Mouse (Mus musculus): ENCODE measurements around the gene Dach1. TPM values are rescaled to one million over a fixed set of nuclear protein-coding genes. Genes with fewer than 3 reads are reported as not detected.

Dach1 gene
- total RNA-seq, 2 experiments from 2014 or later, result 7.9 to 12.5 TPM

- ATAC-seq (replicated peaks; ENCODE audit: low FRiP score, low TSS enrichment, poor library complexity, severe bottlenecking), result no peak
These were observed 120.2 kb downstream of the Dach1 start for GRCm38 (mm10) chr14:98049329-98049728.

GRCm38 (mm10) chr14:98048403-98048802, 121.2 kb downstream of the Dach1 start:
- no peak for ATAC-seq (replicated peaks; ENCODE audit: low FRiP score, low TSS enrichment, poor library complexity, severe bottlenecking)

- no peak for ATAC-seq (replicated peaks; ENCODE audit: low FRiP score, low TSS enrichment, poor library complexity, severe bottlenecking)
These were observed 121.9 kb downstream of the Dach1 start for GRCm38 (mm10) chr14:98047670-98048069.

DNA sequence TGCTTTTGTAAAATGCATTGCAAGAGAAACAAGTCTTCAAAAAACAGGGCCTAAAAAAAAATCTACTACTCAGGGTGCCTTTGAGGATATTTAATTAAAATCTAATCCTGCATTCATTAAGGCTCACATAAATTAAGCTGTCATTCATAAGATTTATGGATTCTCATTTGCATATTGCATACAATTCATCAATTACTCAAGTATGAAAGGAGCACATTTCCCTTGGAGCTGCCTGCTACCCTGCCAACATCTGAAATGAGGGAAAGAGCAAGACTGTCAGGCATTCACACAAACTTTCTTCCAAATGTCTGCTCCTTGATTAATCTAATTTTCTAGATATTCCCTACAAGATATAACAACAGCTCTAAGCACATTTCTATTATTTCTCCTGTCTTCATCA, 122.6 kb downstream of the Dach1 start:
- ATAC-seq (replicated peaks; ENCODE audit: low FRiP score, low TSS enrichment, poor library complexity, severe bottlenecking), result no peak

- ATAC-seq (replicated peaks; ENCODE audit: low FRiP score, low TSS enrichment, poor library complexity, severe bottlenecking), result peak; percentile 63
These were observed 131.0 kb downstream of the Dach1 start for GRCm38 (mm10) chr14:98038524-98038923.

DNA sequence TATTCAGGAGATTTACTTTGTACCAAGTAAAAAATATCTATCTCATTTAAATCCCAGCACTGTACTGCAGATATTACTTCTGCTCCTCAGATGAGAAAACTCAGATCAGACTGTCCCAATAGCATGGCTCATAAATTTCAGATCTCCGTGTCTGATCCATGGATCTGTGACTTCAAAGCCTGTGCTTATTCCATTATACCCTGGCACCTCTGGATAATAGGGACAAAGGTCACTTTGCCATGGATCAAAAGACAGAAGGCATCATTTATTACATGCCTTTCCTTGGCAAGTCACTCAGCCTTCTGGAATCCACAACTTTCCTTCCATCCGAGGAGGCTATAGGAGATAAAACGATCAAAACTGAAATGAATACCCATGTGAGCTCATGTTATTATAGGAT, 132.4 kb downstream of the Dach1 start:
- ATAC-seq (replicated peaks; ENCODE audit: low FRiP score, low TSS enrichment, poor library complexity, severe bottlenecking), result no peak

DNA sequence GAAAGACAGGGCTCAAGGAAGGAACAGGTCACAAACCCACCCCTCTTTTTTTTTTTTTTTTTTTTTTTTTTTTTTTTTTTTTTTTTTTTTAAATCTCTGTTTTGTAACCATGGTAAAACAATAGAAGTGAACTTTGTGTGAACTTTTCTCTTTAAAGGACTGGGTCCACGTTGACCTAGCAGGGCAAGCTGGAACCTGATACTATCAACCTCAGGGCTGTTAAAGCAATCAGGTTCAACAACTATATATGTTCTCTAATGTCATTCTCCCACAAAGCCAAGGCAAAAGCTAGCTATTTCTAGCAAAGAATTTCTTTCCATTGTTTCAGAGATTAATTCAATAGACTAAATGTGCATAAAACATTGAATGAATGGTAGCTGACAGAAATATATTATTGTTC, 134.3 kb downstream of the Dach1 start:
- no peak for ATAC-seq (replicated peaks; ENCODE audit: low FRiP score, low TSS enrichment, poor library complexity, severe bottlenecking)

GRCm38 (mm10) chr14:98023540-98023939, 146.0 kb downstream of the Dach1 start:
- no peak for ATAC-seq (replicated peaks; ENCODE audit: low FRiP score, low TSS enrichment, poor library complexity, severe bottlenecking)

GRCm38 (mm10) chr14:98014053-98014452, 155.5 kb downstream of the Dach1 start:
- ATAC-seq (replicated peaks; ENCODE audit: low FRiP score, low TSS enrichment, poor library complexity, severe bottlenecking), result no peak

DNA sequence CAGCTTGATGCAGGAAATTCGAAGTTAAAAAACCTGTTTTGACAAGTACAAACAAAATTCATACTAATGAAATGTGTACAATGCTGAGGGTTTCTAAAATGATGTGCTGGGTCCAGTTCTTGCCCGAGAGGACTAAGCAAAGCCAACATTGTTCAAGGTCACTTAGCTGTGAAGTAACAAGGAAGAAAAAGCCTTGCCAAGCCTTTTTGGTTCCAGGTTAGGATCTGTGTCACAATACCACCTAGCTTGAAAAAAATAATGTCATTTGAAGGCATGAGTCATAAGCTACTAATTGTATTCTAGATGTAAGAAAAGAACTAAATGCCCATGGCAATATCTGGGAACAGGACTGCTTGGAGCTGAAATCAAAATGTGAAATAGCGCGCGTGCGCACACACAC, 161.1 kb downstream of the Dach1 start:
- ATAC-seq (replicated peaks; ENCODE audit: low FRiP score, low TSS enrichment, poor library complexity, severe bottlenecking), result no peak

DNA sequence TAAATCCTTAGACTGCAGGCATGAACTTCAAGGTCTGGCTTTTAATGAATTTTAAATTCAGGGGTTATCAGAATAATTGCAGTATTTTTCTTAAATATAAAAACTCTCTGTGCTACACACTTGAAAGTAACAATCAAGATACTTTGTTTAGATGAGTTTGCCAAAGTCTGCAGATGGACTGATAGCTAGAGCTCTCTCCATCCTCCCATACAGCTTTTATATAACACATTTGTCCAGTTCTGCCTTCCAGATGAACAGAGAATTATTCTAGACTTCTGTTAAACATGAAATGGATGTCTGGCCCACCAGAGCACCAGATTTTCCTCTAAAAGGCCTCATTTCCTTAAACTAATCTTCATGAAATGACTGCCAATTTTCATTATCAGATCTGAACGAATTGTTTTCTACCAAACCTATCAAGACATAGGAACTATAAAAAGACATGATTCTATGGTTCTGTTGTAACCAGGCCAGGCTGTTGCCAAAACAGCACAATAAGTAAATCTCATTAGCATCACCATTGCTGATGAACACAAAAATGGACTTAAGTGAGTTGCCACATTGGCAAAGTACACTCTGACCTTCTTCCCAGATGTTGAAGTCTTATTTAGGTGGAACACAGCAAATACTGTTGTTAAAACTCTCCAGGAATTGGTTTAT, 167.4 kb downstream of the Dach1 start:
- no peak for ATAC-seq (replicated peaks; ENCODE audit: low FRiP score, low TSS enrichment, poor library complexity, severe bottlenecking)

- no peak for ATAC-seq (replicated peaks; ENCODE audit: low FRiP score, low TSS enrichment, poor library complexity, severe bottlenecking)
These were observed 171.0 kb downstream of the Dach1 start for GRCm38 (mm10) chr14:97998584-97998983.

- peak; percentile 97 for ATAC-seq (replicated peaks; ENCODE audit: low FRiP score, low TSS enrichment, poor library complexity, severe bottlenecking)
These were observed 186.3 kb downstream of the Dach1 start for GRCm38 (mm10) chr14:97983251-97983650.

DNA sequence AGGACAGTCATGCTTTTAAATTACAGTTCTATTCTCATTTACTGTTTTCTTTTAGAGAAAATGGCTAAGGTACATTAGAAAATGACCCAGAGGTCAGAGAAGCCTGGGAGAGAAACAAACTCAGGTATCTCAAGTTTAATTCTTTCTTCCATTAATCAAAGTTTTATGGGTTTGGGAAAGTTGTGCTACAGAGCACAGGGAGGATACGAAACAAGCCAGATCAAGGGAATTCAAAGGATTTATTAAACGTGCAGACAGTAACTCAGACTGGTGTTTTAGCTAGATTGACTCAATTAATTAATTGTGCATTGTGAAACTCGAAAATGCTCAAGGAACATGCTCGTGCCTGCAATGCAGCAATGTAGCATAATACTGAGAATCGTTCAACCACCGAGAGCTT, 186.9 kb downstream of the Dach1 start:
- no peak for ATAC-seq (replicated peaks; ENCODE audit: low FRiP score, low TSS enrichment, poor library complexity, severe bottlenecking)

GRCm38 (mm10) chr14:97980879-97981278, 188.7 kb downstream of the Dach1 start:
- ATAC-seq (replicated peaks; ENCODE audit: low FRiP score, low TSS enrichment, poor library complexity, severe bottlenecking), result no peak

DNA sequence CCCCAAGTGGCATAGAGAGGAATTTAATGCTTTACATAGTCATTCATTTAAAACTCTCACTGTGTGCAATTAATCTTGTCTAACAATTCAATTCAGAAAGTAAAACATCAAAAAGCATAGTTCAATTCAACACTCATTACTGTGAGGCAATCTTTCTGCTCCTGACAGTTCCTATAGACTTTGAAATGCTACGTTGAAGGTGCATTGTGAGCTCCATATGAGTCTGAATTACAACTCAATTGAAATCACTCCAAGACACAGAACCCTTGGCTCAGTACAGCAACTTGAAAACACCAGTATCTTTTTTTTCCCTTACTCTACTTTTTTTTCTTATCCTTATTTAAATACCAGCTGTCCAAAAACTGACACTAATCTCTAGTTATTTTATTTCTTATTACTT, 193.5 kb downstream of the Dach1 start:
- no peak for ATAC-seq (replicated peaks; ENCODE audit: low FRiP score, low TSS enrichment, poor library complexity, severe bottlenecking)

- ATAC-seq (replicated peaks; ENCODE audit: low FRiP score, low TSS enrichment, poor library complexity, severe bottlenecking), result no peak
These were observed 194.1 kb downstream of the Dach1 start for GRCm38 (mm10) chr14:97975447-97975846.

- no peak for ATAC-seq (replicated peaks; ENCODE audit: low FRiP score, low TSS enrichment, poor library complexity, severe bottlenecking)
These were observed 205.0 kb downstream of the Dach1 start for GRCm38 (mm10) chr14:97964543-97965069.

DNA sequence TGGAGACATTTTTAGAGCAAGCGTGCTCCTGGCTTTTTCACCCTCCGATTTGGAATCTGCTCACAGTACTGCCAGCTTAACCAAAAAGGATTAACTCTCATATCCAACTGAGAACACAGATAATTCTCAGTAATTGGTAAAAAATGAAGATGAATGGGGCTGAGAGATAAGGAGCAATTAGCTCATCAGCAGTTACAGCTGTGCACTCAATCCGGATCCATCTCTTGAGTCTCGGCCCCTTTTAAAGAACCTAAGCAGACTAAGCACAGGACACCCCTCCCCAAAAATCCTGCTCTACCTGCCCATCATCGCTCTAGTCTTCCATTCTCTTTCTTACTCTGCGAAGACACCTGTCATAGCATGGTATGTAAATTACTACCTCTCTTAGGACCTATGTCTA, 205.9 kb downstream of the Dach1 start:
- ATAC-seq (replicated peaks; ENCODE audit: low FRiP score, low TSS enrichment, poor library complexity, severe bottlenecking), result peak; percentile 44; the same call in 1 of the 2 replicates

GRCm38 (mm10) chr14:97956356-97956755, 213.2 kb downstream of the Dach1 start:
- ATAC-seq (replicated peaks; ENCODE audit: low FRiP score, low TSS enrichment, poor library complexity, severe bottlenecking), result no peak

DNA sequence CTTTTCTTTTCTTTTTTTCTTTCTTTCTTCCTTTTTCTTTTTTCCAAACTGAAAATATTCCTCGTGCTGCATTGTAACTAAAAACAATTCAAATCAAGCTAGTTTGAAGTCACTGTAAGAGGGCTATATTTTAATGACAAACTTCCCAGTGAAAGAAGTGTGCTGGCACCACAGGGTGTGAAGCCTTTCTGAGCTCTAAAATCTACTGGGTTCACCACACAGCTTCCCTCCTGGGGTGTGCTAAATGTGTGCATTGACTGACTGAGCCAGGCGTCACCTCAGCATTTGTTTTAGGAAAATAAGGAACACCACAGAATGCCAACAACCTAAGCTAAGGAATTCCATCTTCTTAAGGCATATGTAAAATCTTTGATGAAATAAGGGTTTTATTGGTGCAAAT, 224.1 kb downstream of the Dach1 start:
- ATAC-seq (replicated peaks; ENCODE audit: low FRiP score, low TSS enrichment, poor library complexity, severe bottlenecking), result no peak
